Mouse (Mus musculus) right cerebral cortex, postnatal 4 days (tissue): ENCODE data around the gene Ksr2.
"Not testable (repeated sequence)": the region's sequence is repeated elsewhere in the genome, so short reads cannot be mapped to it uniquely, and the experiment has no call there.

ENCODE experiments used
- DNase-seq: peaks from one replicate; pipeline ENCODE4 v3.0.0-alpha.2; 2022

The Ksr2 gene

GRCm38 (mm10) chr5:117546694-117547268 is 133.0 kb downstream of the Ksr2 start:
- DNase-seq = no peak

DNA sequence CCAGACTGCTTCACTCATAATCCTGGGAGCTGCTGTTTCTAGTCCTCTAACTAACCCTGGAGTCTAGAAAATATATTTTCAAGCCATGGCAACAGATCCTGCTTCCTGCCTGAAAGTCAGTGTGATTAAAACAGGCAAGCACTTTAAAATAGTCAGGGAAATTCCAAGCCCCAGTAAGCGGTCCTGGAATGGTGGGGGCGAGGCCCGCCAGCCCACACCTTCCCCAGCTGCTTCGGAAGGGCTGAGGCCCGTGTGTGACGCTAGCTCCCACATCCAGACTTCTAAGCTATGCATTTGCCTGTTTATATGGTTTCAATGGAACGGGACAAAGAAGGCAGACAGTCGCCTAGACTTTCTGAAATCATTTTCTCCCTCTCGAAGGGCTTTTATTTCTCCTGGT is 137.2 kb downstream of the Ksr2 start:
- DNase-seq = no peak

GRCm38 (mm10) chr5:117552096-117552495 is 138.3 kb downstream of the Ksr2 start:
- DNase-seq = no peak

DNA sequence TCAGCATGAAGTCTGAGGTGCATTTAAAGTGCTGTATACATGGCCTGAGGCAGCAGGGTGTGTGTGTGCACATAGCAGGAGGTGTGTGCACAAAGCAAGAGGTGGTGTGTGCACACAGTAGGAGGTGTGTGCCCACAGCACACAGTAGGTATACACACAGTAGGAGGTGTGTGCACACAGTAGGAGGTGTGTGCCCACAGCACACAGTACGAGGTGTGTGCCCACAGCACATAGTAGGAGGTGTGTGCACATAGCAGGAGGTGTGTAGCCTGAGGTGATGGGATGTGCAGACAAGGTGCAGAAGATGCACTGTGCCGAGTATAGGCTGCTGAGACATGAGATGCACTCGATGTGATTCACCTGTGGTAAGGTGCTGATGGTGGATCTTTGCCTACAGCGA is 140.7 kb downstream of the Ksr2 start:
- DNase-seq = no peak

DNA sequence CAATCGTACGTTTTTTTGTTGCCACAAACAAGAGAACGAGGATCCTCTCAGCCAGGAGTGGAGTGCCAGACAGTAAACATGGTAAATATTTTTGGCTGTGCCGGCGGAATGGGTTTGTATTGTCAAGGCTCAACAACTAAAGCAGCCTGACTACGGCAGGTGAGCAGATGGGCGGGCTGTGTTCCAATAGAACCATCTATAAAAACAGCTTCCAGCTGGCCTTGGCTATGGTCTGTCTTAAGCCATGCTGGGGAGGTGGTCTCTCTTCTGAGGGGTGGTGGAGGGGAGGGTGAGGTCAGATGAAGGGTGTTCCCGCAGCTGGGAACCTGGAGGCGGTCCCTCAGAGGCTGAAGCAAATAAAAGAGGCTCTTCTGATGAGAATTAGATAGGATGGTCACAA is 142.8 kb downstream of the Ksr2 start:
- DNase-seq = no peak

- DNase-seq = no peak
Measured at GRCm38 (mm10) chr5:117561080-117561479, 147.3 kb downstream of the Ksr2 start.

GRCm38 (mm10) chr5:117566051-117566665 is 152.4 kb downstream of the Ksr2 start:
- no peak for DNase-seq

- no peak for DNase-seq
Measured at GRCm38 (mm10) chr5:117569190-117569795, 155.5 kb downstream of the Ksr2 start.

- no peak for DNase-seq
Measured at GRCm38 (mm10) chr5:117572428-117572827, 158.6 kb downstream of the Ksr2 start.

DNA sequence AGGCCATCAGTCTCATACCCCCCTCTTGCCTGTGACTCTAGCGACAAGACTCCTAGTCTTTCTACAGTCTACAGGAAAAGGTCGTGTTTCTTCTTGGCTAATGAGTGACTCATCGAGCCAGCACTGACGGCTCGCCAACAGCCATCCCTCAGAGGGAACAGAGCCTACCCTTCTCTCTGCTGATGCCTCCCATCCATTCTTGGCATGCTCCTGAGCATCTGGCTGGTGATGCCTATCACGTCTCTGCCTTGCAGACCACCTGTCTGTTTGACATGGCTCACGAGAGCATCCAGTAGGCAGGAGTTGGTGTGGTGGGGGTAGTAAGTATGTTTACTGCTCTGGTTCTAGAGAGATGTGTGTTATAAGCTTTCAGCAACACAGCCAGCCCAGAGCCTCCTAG is 161.1 kb downstream of the Ksr2 start:
- DNase-seq = no peak

- DNase-seq = no peak
Measured at GRCm38 (mm10) chr5:117577598-117577997, 163.8 kb downstream of the Ksr2 start.

GRCm38 (mm10) chr5:117581711-117582110 is 167.9 kb downstream of the Ksr2 start:
- DNase-seq = no peak

DNA sequence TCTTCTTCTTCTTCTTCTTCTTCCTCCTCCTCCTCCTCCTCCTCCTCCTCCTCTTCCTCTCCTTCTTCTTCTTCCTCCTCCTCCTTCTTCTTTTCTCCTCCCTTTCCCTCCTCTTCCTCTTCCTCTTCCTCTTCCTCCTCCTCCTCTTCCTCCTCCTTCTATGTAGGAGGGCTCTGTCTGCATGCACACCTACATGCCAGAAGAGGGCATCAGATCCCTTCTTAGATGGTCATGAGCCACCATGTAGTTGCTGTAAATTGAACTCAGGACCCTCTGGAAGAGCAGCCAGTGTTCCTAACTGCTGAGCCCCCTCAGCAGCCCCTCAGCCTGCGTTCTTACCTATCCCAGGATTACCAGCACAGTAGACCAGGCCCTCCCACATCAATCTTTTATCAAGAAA is 170.6 kb downstream of the Ksr2 start:
- no peak for DNase-seq

- DNase-seq = no peak
Measured at GRCm38 (mm10) chr5:117589266-117589665, 175.5 kb downstream of the Ksr2 start.

DNA sequence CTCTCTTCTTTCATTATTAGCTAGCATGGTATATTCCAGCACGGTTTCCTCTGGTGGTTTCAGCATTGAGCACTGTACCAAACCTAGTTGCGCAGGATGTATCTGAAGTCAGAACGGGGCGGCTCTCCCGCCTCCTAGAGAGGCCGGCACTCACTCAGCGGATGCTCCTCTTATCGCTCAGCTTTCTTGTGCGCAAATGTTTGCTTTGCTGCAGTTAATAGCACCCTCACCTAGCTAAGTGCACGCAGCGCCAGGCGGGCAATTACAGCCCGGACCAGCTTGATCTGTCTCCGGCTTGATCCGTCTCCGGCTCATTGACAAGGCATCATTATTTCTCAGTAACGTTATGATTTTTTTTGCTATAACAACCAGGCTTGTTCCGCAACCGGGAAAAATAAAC is 179.5 kb downstream of the Ksr2 start:
- DNase-seq = no peak

DNA sequence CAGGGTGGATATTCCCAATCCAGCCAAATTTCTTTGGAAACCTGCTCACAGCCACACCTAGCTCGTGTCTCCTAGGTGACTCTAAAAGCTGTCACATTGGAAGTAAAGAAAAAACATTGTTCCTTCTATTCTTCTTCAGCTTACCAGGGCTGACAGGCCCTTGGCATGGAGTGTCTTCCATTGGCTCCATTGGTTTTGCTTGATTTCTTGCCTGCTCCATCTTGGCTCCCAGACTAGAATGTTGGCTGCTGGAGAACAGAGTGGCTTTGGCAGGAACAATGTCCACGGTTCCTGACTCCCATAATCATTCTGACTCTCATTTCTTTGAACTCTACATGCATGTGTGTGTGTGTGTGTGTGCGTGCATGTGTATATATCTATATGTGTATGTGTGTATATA is 183.0 kb downstream of the Ksr2 start:
- DNase-seq = no peak

DNA sequence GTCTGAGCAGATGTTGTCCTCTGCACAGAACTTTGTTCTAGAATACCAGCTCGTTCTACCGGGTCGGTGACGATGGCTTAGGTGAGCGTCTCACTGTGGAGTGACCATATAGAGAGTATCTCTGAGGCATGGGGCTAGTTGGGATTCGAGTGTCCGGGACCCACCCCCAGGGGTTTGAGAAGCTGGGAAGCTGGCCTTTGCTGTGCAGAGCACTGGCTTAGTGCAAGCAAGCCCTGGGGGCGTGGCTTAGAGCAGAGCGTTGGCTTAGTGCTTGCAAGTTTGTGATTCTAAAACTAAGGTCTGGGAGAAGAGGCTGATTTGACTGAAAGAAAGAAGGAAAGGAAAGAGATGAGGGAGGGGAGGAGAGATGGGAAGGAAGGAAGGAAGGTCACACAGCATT is 188.2 kb downstream of the Ksr2 start:
- no peak for DNase-seq

DNA sequence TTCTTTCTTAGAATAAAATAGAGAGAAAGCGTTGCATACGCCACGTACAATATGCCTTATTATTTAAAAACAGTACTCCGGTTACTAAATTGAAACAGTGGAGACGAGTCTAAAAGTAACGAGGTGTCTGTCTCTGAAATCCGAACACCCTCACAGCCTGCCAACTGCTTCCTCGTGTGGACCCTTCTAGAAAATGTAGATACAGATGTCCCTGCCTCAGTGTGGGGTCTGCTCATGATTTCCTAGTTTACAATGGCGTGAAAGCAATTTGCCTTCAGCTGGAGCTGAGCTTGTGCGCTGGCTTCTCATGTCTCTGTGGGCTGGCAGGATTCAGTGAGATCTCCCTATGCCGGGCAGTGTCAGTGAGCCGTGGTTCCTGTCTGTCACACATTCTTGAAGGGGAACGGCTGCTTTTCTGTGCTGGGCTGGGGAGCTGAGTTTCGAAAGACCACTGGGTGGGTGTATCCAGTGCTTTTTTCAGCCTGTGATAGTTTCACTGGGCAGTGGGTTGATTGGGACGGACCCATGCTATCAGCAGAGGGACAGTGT is 194.0 kb downstream of the Ksr2 start:
- peak; percentile 24 for DNase-seq

GRCm38 (mm10) chr5:117614331-117615024 is 200.7 kb downstream of the Ksr2 start:
- DNase-seq = peak; percentile 74

GRCm38 (mm10) chr5:117620292-117620691 is 206.5 kb downstream of the Ksr2 start:
- DNase-seq = no peak

DNA sequence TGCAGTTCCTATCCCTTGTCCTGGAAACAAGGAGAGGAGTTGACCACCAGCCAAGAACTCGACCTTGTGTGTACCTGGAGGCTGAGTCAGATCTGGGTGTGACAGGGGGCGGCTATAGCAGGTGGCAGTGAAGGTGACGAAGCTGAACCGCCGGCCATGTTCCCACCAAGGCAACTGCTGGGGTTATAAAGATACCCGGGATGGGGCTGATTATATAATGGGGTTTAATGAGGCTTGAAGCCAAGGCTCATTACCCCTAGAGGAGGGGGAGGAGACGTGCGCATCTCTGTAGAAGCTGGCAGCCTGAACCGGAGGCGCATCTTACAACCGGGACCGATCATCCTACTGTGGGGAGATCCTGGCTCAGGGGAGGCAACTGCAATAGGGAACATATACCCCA is 208.4 kb downstream of the Ksr2 start:
- no peak for DNase-seq

GRCm38 (mm10) chr5:117623206-117623605 is 209.4 kb downstream of the Ksr2 start:
- DNase-seq = not testable (repeated sequence)

DNA sequence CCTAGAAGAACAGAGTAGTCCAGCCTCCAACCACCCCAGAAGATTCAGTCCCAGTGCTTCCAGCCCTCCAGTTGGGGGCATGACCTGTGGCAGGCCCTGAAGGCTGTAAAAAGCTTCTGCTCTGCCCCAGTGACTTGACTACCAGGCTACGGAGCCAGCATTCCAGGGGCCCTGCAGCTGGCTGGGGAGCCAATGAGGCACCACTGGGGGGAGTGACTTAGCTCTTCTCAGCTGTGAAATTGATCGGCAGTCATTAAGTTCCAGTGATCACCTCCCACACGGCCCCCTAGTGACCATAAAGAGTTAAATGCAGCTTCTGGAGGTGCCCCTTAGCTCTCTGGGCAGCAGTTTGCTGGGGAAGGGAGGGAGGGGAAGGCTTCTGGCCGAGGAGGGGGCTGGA is 213.1 kb downstream of the Ksr2 start:
- DNase-seq = no peak

- peak; percentile 77 for DNase-seq
Measured at GRCm38 (mm10) chr5:117628351-117628750, 214.6 kb downstream of the Ksr2 start.
